Mouse (Mus musculus): ENCODE measurements around the gene Gm3594. TPM values are rescaled to one million over a fixed set of nuclear protein-coding genes. Genes with fewer than 3 reads are reported as not detected.
"Not testable (repeated sequence)": the region's sequence is repeated elsewhere in the genome, so short reads cannot be mapped to it uniquely, and the experiment has no call there.

Gm3594 gene
- total and polyA plus RNA-seq, 3 experiments = not detected

DNA sequence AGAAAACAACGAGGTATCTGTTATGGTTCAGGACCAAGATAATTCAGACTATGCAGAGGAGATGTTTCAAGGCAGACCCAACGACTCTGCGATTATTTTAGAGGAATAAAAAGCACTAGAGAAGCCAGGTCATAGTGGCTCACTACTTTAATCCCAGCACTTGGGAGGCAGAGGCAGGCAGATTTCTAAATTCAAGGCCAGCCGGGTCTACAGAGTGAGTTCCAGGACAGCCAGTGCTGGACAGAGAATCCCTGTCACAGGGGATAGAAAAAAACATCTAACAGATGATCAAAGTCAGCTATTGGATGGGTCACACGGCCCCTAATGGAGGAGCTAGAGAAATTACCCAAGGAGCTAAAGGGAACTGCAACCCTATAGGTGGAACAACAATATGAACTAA is 4.2 kb downstream of the Gm3594 start:
- H3K4me3 ChIP-seq (replicated peaks in 1 of 3; ENCODE audit: low read depth in 2 of 3, low read length in 2 of 3, poor library complexity in 1 of 3); DNase-seq (ENCODE audit: extremely low read depth); H3K27ac ChIP-seq (ENCODE audit: insufficient read depth, low read depth); H3K9ac ChIP-seq (ENCODE audit: insufficient read depth, low read depth); H3K79me2 ChIP-seq (replicated peaks; ENCODE audit: control insufficient read depth, extremely low read depth, insufficient read depth, poor library complexity, severe bottlenecking); H3K9me3 ChIP-seq (replicated peaks; ENCODE audit: low read length); H3K4me2 ChIP-seq (ENCODE audit: insufficient read depth, low read depth, poor library complexity, severe bottlenecking); dilution Hi-C loops (cut with MboI; ENCODE audit: extremely low pct_ligation_motif_present, extremely low pct_unique_long_range_greater_than_20kb, low sequenced_read_pairs); H3K4me1 ChIP-seq (ENCODE audit: control insufficient read depth in 1 of 2, insufficient read depth in 2 of 2); H3K27me3 ChIP-seq (replicated peaks); in situ Hi-C loops (cut with MboI; ENCODE audit: low pct_ligation_motif_present, low pct_unique_long_range_greater_than_20kb, low sequenced_read_pairs); H3K36me3 ChIP-seq (replicated peaks in 1 of 2; ENCODE audit: control insufficient read depth in 1 of 2, insufficient read depth in 1 of 2, low read length in 1 of 2): not testable (repeated sequence)

DNA sequence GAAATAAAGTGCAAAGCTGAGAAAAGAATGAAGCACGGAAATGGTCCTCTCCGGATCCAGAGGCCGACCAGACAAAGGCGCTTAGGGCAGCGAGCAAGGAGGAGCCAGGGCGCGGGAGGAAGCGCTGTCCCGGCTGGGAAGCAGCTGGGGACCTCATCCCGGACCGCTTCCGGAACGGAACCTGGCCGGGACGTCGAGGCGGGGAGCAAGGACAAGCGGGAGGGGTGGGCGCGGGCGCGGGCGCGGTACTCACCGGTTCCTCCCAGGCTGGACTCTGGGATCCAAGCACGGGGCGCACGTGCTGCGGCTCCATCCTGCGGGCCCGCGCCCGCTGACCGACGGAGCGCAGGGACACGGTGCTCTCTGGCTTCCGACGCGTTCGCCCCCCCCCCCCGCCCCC is 17.6 kb downstream of the Gm3594 start:
- DNase-seq (ENCODE audit: extremely low read depth); H3K9ac ChIP-seq (ENCODE audit: insufficient read depth, low read depth); H3K9me3 ChIP-seq (replicated peaks; ENCODE audit: low read length); H3K4me1 ChIP-seq (ENCODE audit: control insufficient read depth in 1 of 2, insufficient read depth in 2 of 2); H3K4me2 ChIP-seq (ENCODE audit: insufficient read depth, low read depth, poor library complexity, severe bottlenecking); dilution Hi-C loops (cut with MboI; ENCODE audit: extremely low pct_ligation_motif_present, extremely low pct_unique_long_range_greater_than_20kb, low sequenced_read_pairs); H3K27me3 ChIP-seq (replicated peaks); H3K79me2 ChIP-seq (replicated peaks; ENCODE audit: control insufficient read depth, extremely low read depth, insufficient read depth, poor library complexity, severe bottlenecking); H3K4me3 ChIP-seq (replicated peaks in 1 of 3; ENCODE audit: low read depth in 2 of 3, low read length in 2 of 3, poor library complexity in 1 of 3); in situ Hi-C loops (cut with MboI; ENCODE audit: low pct_ligation_motif_present, low pct_unique_long_range_greater_than_20kb, low sequenced_read_pairs); H3K36me3 ChIP-seq (replicated peaks in 1 of 2; ENCODE audit: control insufficient read depth in 1 of 2, insufficient read depth in 1 of 2, low read length in 1 of 2); H3K27ac ChIP-seq (ENCODE audit: insufficient read depth, low read depth): not testable (repeated sequence)

DNA sequence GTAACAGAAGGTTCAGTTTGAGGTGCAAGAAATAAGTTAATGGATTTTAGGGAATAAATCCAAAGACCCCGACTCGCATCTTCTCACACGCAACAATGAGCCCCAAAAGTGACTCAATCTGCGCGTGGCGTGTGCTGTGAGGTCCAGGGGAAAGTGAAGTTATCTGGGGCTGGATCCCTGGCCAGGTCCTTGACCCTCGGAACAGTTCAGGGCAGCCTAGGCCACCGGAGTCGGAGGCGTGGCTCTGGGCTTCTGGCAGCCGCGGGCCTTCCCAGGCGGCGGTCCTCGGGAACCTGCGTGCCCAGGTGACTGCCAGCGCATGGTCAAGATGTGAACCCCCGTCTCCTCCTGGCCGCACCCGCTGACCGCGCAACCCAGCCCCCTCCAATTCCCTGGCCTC is 18.1 kb downstream of the Gm3594 start:
- DNase-seq (ENCODE audit: extremely low read depth); H3K4me2 ChIP-seq (ENCODE audit: insufficient read depth, low read depth, poor library complexity, severe bottlenecking): not testable (repeated sequence)

DNA sequence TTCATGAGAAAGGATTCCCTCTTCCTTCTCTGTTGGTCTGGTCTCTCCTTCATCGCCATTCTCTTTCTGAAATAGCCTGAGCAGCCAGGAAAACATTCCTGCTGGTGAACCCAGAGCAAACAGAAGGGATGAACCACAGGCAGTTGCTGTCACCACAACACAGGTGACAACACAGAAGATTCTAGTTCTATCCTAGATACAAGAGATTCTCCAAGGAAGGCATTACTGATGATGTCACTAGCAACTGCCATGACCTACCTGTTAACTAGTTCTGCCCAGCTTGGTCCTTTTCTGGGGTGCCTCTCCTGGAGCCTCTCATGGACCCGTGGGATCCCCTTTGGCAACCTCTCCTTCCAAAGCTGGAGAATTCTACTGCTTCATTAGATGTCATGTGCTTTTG is 32.0 kb downstream of the Gm3594 start, which contains the start of gene Gm3591:
TSS of gene Gm3591 (minus strand) at position 101 of the 400 bp plus-strand sequence.
- H3K4me3 ChIP-seq (replicated peaks in 1 of 3; ENCODE audit: low read depth in 2 of 3, low read length in 2 of 3, poor library complexity in 1 of 3); H3K36me3 ChIP-seq (replicated peaks in 1 of 2; ENCODE audit: control insufficient read depth in 1 of 2, insufficient read depth in 1 of 2, low read length in 1 of 2); H3K9ac ChIP-seq (ENCODE audit: insufficient read depth, low read depth); H3K27me3 ChIP-seq (replicated peaks); H3K79me2 ChIP-seq (replicated peaks; ENCODE audit: control insufficient read depth, extremely low read depth, insufficient read depth, poor library complexity, severe bottlenecking); H3K4me2 ChIP-seq (ENCODE audit: insufficient read depth, low read depth, poor library complexity, severe bottlenecking); in situ Hi-C loops (cut with MboI; ENCODE audit: low pct_ligation_motif_present, low pct_unique_long_range_greater_than_20kb, low sequenced_read_pairs); DNase-seq (ENCODE audit: extremely low read depth); H3K27ac ChIP-seq (ENCODE audit: insufficient read depth, low read depth); H3K9me3 ChIP-seq (replicated peaks; ENCODE audit: low read length); H3K4me1 ChIP-seq (ENCODE audit: control insufficient read depth in 1 of 2, insufficient read depth in 2 of 2); dilution Hi-C loops (cut with MboI; ENCODE audit: extremely low pct_ligation_motif_present, extremely low pct_unique_long_range_greater_than_20kb, low sequenced_read_pairs): not testable (repeated sequence)

More for the DNA sequence above, 18.1 kb downstream of the Gm3594 start:
- dilution Hi-C loops (cut with MboI; ENCODE audit: extremely low pct_ligation_motif_present, extremely low pct_unique_long_range_greater_than_20kb, low sequenced_read_pairs); H3K36me3 ChIP-seq (replicated peaks in 1 of 2; ENCODE audit: control insufficient read depth in 1 of 2, insufficient read depth in 1 of 2, low read length in 1 of 2); H3K4me1 ChIP-seq (ENCODE audit: control insufficient read depth in 1 of 2, insufficient read depth in 2 of 2); H3K27ac ChIP-seq (ENCODE audit: insufficient read depth, low read depth); H3K79me2 ChIP-seq (replicated peaks; ENCODE audit: control insufficient read depth, extremely low read depth, insufficient read depth, poor library complexity, severe bottlenecking); H3K9ac ChIP-seq (ENCODE audit: insufficient read depth, low read depth); in situ Hi-C loops (cut with MboI; ENCODE audit: low pct_ligation_motif_present, low pct_unique_long_range_greater_than_20kb, low sequenced_read_pairs); H3K9me3 ChIP-seq (replicated peaks; ENCODE audit: low read length); H3K27me3 ChIP-seq (replicated peaks); H3K4me3 ChIP-seq (replicated peaks in 1 of 3; ENCODE audit: low read depth in 2 of 3, low read length in 2 of 3, poor library complexity in 1 of 3): not testable (repeated sequence)

DNA sequence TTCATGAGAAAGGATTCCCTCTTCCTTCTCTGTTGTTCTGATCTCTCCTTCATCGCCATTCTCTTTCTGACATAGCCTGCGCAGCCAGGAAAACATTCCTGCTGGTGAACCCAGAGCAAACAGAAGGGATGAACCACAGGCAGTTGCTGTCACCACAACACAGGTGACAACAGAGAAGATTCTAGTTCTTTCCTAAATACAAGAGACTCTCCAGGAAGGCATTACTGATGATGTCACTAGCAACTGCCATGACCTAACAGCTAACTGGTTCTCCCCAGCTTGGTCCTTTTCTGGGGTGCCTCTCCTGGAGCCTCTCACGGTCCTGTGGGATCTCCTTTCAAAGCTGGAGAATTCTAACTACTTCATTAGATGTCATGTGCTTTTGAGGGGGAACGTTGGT is 54.2 kb downstream of the Gm3594 start, which contains the start of gene Gm16440:
TSS of gene Gm16440 (minus strand) at position 101 of the 400 bp plus-strand sequence.
- H3K36me3 ChIP-seq (replicated peaks in 1 of 2; ENCODE audit: control insufficient read depth in 1 of 2, insufficient read depth in 1 of 2, low read length in 1 of 2); H3K4me3 ChIP-seq (replicated peaks in 1 of 3; ENCODE audit: low read depth in 2 of 3, low read length in 2 of 3, poor library complexity in 1 of 3); H3K9me3 ChIP-seq (replicated peaks; ENCODE audit: low read length); H3K79me2 ChIP-seq (replicated peaks; ENCODE audit: control insufficient read depth, extremely low read depth, insufficient read depth, poor library complexity, severe bottlenecking); H3K4me2 ChIP-seq (ENCODE audit: insufficient read depth, low read depth, poor library complexity, severe bottlenecking); dilution Hi-C loops (cut with MboI; ENCODE audit: extremely low pct_ligation_motif_present, extremely low pct_unique_long_range_greater_than_20kb, low sequenced_read_pairs); H3K27ac ChIP-seq (ENCODE audit: insufficient read depth, low read depth); H3K27me3 ChIP-seq (replicated peaks); in situ Hi-C loops (cut with MboI; ENCODE audit: low pct_ligation_motif_present, low pct_unique_long_range_greater_than_20kb, low sequenced_read_pairs); DNase-seq (ENCODE audit: extremely low read depth); H3K4me1 ChIP-seq (ENCODE audit: control insufficient read depth in 1 of 2, insufficient read depth in 2 of 2); H3K9ac ChIP-seq (ENCODE audit: insufficient read depth, low read depth): not testable (repeated sequence)

Other genes with a start within 250 kb of the Gm3594 start
- gene Gm21560, start 225.3 kb downstream of the Gm3594 start, total RNA-seq (2012; rRNA removed) = not detected in 2 replicates
- gene Gm21560, start 225.3 kb downstream of the Gm3594 start, total RNA-seq (2014; rRNA removed) = not detected in 2 replicates
- gene Gm21560, start 225.3 kb downstream of the Gm3594 start, polyA plus RNA-seq (2012; ENCODE audit: insufficient read length, low read depth) = not detected in 2 replicates
- gene Gm3411, start 157.4 kb downstream of the Gm3594 start, total RNA-seq (2012; rRNA removed) = not detected in 2 replicates
- not detected in 2 replicates for gene Gm3411, start 157.4 kb downstream of the Gm3594 start, total RNA-seq (2014; rRNA removed)
- not detected in 2 replicates for gene Gm3411, start 157.4 kb downstream of the Gm3594 start, polyA plus RNA-seq (2012; ENCODE audit: insufficient read length, low read depth)
- gene Gm21103, start 139.8 kb downstream of the Gm3594 start, total RNA-seq (2012; rRNA removed) = not detected in 2 replicates
- gene Gm21103, start 139.8 kb downstream of the Gm3594 start, total RNA-seq (2014; rRNA removed) = not detected in 2 replicates
- not detected in 2 replicates for gene Gm21103, start 139.8 kb downstream of the Gm3594 start, polyA plus RNA-seq (2012; ENCODE audit: insufficient read length, low read depth)
- not detected in 2 replicates for gene Gm3618, start 100.9 kb downstream of the Gm3594 start, total RNA-seq (2012; rRNA removed)
- not detected in 2 replicates for gene Gm3618, start 100.9 kb downstream of the Gm3594 start, total RNA-seq (2014; rRNA removed)
- not detected in 2 replicates for gene Gm3618, start 100.9 kb downstream of the Gm3594 start, polyA plus RNA-seq (2012; ENCODE audit: insufficient read length, low read depth)
- gene Gm16440, start 54.3 kb downstream of the Gm3594 start, total RNA-seq (2012; rRNA removed) = not detected in 2 replicates
- gene Gm16440, start 54.3 kb downstream of the Gm3594 start, total RNA-seq (2014; rRNA removed) = not detected in 2 replicates
- not detected in 2 replicates for gene Gm16440, start 54.3 kb downstream of the Gm3594 start, polyA plus RNA-seq (2012; ENCODE audit: insufficient read length, low read depth)
- not detected in 2 replicates for gene Gm3591, start 32.1 kb downstream of the Gm3594 start, total RNA-seq (2012; rRNA removed)
- not detected in 2 replicates for gene Gm3591, start 32.1 kb downstream of the Gm3594 start, total RNA-seq (2014; rRNA removed)
- not detected in 2 replicates for gene Gm3591, start 32.1 kb downstream of the Gm3594 start, polyA plus RNA-seq (2012; ENCODE audit: insufficient read length, low read depth)
- not detected in 2 replicates for gene Gm8356, start 92.7 kb upstream of the Gm3594 start, total RNA-seq (2012; rRNA removed)
- gene Gm8356, start 92.7 kb upstream of the Gm3594 start, total RNA-seq (2014; rRNA removed) = not detected in 2 replicates
- gene Gm8356, start 92.7 kb upstream of the Gm3594 start, polyA plus RNA-seq (2012; ENCODE audit: insufficient read length, low read depth) = not detected in 2 replicates
- gene Gm3629, start 146.0 kb upstream of the Gm3594 start, total RNA-seq (2012; rRNA removed) = not detected in 2 replicates
- not detected in 2 replicates for gene Gm3629, start 146.0 kb upstream of the Gm3594 start, total RNA-seq (2014; rRNA removed)
- not detected in 2 replicates for gene Gm3629, start 146.0 kb upstream of the Gm3594 start, polyA plus RNA-seq (2012; ENCODE audit: insufficient read length, low read depth)
- gene Gm3460, start 177.8 kb upstream of the Gm3594 start, total RNA-seq (2012; rRNA removed) = not detected in 2 replicates
- gene Gm3460, start 177.8 kb upstream of the Gm3594 start, total RNA-seq (2014; rRNA removed) = not detected in 2 replicates
- not detected in 2 replicates for gene Gm3460, start 177.8 kb upstream of the Gm3594 start, polyA plus RNA-seq (2012; ENCODE audit: insufficient read length, low read depth)
- not detected in 2 replicates for gene Gm10251, start 239.6 kb upstream of the Gm3594 start, total RNA-seq (2012; rRNA removed)
- gene Gm10251, start 239.6 kb upstream of the Gm3594 start, total RNA-seq (2014; rRNA removed) = not detected in 2 replicates
- not detected in 2 replicates for gene Gm10251, start 239.6 kb upstream of the Gm3594 start, polyA plus RNA-seq (2012; ENCODE audit: insufficient read length, low read depth)

Data from CH12.LX (cell line).